Mouse (Mus musculus): ENCODE results near the gene Tmem128. TPM values are rescaled to one million over a fixed set of nuclear protein-coding genes. Genes with fewer than 3 reads are reported as not detected.

Tmem128 gene
- polyA plus RNA-seq, 1 experiment from 2014 or later = 78.4 TPM

- Histone ChIP-seq H3K27ac (ENCODE audit: low read length) (no peak overlapping the region), H3K4me3 (ENCODE audit: low read depth, low read length) (no peak overlapping the region), H3K9me3 (ENCODE audit: control insufficient read depth, low read depth, low read length) (no peaks in the 10 kb centered on the region), H3K9ac (replicated peaks; ENCODE audit: low read depth, low read length) (no peak overlapping the region), H3K4me2 (replicated peaks; ENCODE audit: low read depth, low read length) (no peak overlapping the region), H3K27me3 (ENCODE audit: control insufficient read depth, insufficient read depth, low read length) (peaks cover 17% of the 10 kb centered on the region; the same call in 1 of the 2 replicates), H3K36me3 (ENCODE audit: control insufficient read depth, insufficient read depth, low read length) (peaks cover 25% of the 10 kb centered on the region), H3K4me1 (ENCODE audit: control insufficient read depth, insufficient read depth, low read length) (no peaks in the 10 kb centered on the region)
- ATAC-seq (ENCODE audit: insufficient number of reproducible peaks, insufficient read depth, low FRiP score, low read depth) = no peak
- WGBS = 89% methylated on average over 3 of the region's 3 CpGs
These were observed 11.0 kb downstream of the Tmem128 start for GRCm38 (mm10) chr5:38270942-38271341.

DNA sequence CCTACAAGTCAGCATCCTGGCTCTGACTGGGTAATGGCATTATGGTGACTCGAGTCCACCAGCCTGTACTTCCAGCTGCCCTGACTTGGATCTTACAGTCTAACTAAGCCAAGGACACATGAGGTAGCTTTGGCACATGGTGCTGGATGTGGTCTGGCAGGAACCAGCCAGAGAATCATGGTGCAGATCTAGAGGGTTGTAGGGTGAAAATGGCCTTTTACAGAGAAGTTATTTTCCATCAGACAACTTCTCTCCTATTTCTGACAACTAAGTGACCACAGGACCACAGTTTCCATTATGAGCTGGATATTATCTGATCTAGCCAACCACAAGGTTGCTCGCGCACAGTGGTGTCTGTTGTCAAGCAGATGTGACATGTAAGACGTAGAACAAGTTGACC, 13.8 kb downstream of the Tmem128 start:
- Histone ChIP-seq H3K27me3 (ENCODE audit: control insufficient read depth, insufficient read depth, low read length) (peaks cover 38% of the 10 kb centered on the region), H3K9me3 (ENCODE audit: control insufficient read depth, low read depth, low read length) (no peaks in the 10 kb centered on the region), H3K9ac (replicated peaks; ENCODE audit: low read depth, low read length) (no peak overlapping the region), H3K27ac (ENCODE audit: low read length) (no peak overlapping the region), H3K4me2 (replicated peaks; ENCODE audit: low read depth, low read length) (no peak overlapping the region), H3K4me3 (ENCODE audit: low read depth, low read length) (no peak overlapping the region), H3K4me1 (ENCODE audit: control insufficient read depth, insufficient read depth, low read length) (peaks cover 11% of the 10 kb centered on the region; the same call in 1 of the 2 replicates), H3K36me3 (ENCODE audit: control insufficient read depth, insufficient read depth, low read length) (peaks cover 7% of the 10 kb centered on the region)
- no peak for ATAC-seq (ENCODE audit: insufficient number of reproducible peaks, insufficient read depth, low FRiP score, low read depth)
- 87% methylated on average over 4 of the region's 4 CpGs for WGBS

GRCm38 (mm10) chr5:38275771-38276170, 15.8 kb downstream of the Tmem128 start, which contains the start of gene Otop1:
Otop1 (plus strand) TSS chr5:38275972.
- H3K36me3 ChIP-seq (ENCODE audit: control insufficient read depth, insufficient read depth, low read length) = no peaks in the 10 kb centered on the region; the same call in 1 of the 2 replicates
- 14% methylated on average over 4 of the region's 4 CpGs for WGBS
- peaks cover 40% of the 10 kb centered on the region for H3K27me3 ChIP-seq (ENCODE audit: control insufficient read depth, insufficient read depth, low read length)
- no peak within 1 kb of the TSS; the same call in 1 of the 2 replicates for H3K4me3 ChIP-seq (ENCODE audit: low read depth, low read length)
- no peaks in the 10 kb centered on the region for H3K9me3 ChIP-seq (ENCODE audit: control insufficient read depth, low read depth, low read length)
- no peak within 1 kb of the TSS for H3K27ac ChIP-seq (ENCODE audit: low read length)
- no peak within 1 kb of the TSS for H3K9ac ChIP-seq (replicated peaks; ENCODE audit: low read depth, low read length)
- H3K4me2 ChIP-seq (replicated peaks; ENCODE audit: low read depth, low read length) = peak within 1 kb of the TSS; percentile 37; the same call in 1 of the 2 replicates
- ATAC-seq (ENCODE audit: insufficient number of reproducible peaks, insufficient read depth, low FRiP score, low read depth) = no peak
- peaks cover 11% of the 10 kb centered on the region; the same call in 1 of the 2 replicates for H3K4me1 ChIP-seq (ENCODE audit: control insufficient read depth, insufficient read depth, low read length)

DNA sequence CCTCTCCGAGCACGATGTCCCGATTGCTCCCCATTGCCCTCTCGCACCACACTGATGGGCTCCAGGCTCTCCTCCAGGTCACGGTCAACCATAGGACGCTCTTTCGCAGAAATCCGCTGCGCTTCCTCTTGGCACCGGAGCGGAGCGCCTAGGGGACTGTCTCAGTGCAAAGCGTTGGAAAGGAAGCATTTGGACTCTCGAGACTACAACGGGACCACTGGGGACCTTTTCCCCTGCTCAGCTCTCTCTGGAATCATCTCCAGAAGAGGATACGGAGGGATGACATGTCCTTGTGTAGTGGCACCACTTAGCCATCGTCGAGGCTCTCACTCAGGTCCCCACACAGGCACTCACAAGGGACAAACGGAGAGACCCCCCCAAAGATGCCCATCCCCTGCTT, 16.5 kb downstream of the Tmem128 start:
- Histone ChIP-seq H3K27ac (ENCODE audit: low read length) (no peak overlapping the region), H3K9me3 (ENCODE audit: control insufficient read depth, low read depth, low read length) (no peaks in the 10 kb centered on the region), H3K4me1 (ENCODE audit: control insufficient read depth, insufficient read depth, low read length) (peaks cover 11% of the 10 kb centered on the region; the same call in 1 of the 2 replicates), H3K4me3 (ENCODE audit: low read depth, low read length) (no peak overlapping the region; the same call in 1 of the 2 replicates), H3K36me3 (ENCODE audit: control insufficient read depth, insufficient read depth, low read length) (no peaks in the 10 kb centered on the region), H3K27me3 (ENCODE audit: control insufficient read depth, insufficient read depth, low read length) (peaks cover 40% of the 10 kb centered on the region), H3K4me2 (replicated peaks; ENCODE audit: low read depth, low read length) (no peak overlapping the region), H3K9ac (replicated peaks; ENCODE audit: low read depth, low read length) (no peak overlapping the region)
- ATAC-seq (ENCODE audit: insufficient number of reproducible peaks, insufficient read depth, low FRiP score, low read depth) = no peak
- 2% methylated on average over 19 of the region's 19 CpGs for WGBS

DNA sequence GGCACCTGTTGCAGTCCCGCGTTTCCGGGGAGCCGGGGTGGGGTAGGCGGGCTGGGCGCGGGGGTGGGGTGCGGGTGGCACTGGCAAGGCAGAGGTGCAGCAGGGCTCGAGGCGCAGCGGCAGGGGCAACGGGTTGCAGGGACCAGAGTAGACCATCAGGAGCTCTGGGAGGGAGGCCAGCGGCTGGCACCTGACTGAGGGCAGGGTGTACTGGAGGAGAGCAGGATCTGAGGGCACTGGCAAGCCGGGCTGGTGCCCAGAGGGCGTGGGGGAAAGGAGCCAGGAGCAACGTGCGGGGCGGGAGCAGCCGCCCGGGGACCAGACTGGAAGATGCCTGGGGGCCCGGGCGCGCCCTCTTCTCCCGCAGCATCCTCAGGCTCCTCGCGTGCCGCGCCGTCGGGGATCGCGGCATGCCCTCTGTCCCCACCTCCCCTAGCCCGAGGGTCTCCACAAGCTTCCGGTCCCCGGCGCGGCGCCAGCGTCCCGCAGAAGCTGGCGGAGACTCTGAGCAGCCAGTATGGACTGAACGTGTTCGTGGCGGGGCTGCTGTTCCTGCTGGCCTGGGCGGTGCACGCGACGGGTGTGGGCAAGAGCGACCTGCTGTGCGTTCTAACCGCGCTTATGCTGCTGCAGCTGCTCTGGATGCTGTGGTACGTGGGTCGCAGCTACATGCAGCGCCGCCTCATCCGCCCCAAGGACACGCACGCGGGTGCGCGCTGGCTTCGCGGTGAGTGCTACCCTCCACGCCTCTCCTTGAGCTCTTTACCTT, 17.3 kb downstream of the Tmem128 start:
- 1% methylated on average over 64 of the region's 65 CpGs for WGBS
- Histone ChIP-seq H3K4me3 (ENCODE audit: low read depth, low read length) (peak overlapping the region; percentile 19), H3K4me1 (ENCODE audit: control insufficient read depth, insufficient read depth, low read length) (peaks cover 11% of the 10 kb centered on the region; the same call in 1 of the 2 replicates), H3K9me3 (ENCODE audit: control insufficient read depth, low read depth, low read length) (no peaks in the 10 kb centered on the region), H3K36me3 (ENCODE audit: control insufficient read depth, insufficient read depth, low read length) (no peaks in the 10 kb centered on the region), H3K27me3 (ENCODE audit: control insufficient read depth, insufficient read depth, low read length) (peaks cover 40% of the 10 kb centered on the region), H3K4me2 (replicated peaks; ENCODE audit: low read depth, low read length) (peak overlapping the region; percentile 37), H3K9ac (replicated peaks; ENCODE audit: low read depth, low read length) (no peak overlapping the region), H3K27ac (ENCODE audit: low read length) (no peak overlapping the region)
- ATAC-seq (ENCODE audit: insufficient number of reproducible peaks, insufficient read depth, low FRiP score, low read depth) = no peak

GRCm38 (mm10) chr5:38277936-38278600, 18.1 kb downstream of the Tmem128 start:
- H3K27me3 ChIP-seq (ENCODE audit: control insufficient read depth, insufficient read depth, low read length) = peaks cover 40% of the 10 kb centered on the region
- no peak overlapping the region for H3K27ac ChIP-seq (ENCODE audit: low read length)
- H3K9me3 ChIP-seq (ENCODE audit: control insufficient read depth, low read depth, low read length) = no peaks in the 10 kb centered on the region
- no peak for ATAC-seq (ENCODE audit: insufficient number of reproducible peaks, insufficient read depth, low FRiP score, low read depth)
- 15% methylated on average over 12 of the region's 12 CpGs for WGBS
- peak overlapping the region; percentile 37; the same call in 1 of the 2 replicates for H3K4me2 ChIP-seq (replicated peaks; ENCODE audit: low read depth, low read length)
- H3K9ac ChIP-seq (replicated peaks; ENCODE audit: low read depth, low read length) = no peak overlapping the region
- H3K4me3 ChIP-seq (ENCODE audit: low read depth, low read length) = no peak overlapping the region
- no peaks in the 10 kb centered on the region for H3K36me3 ChIP-seq (ENCODE audit: control insufficient read depth, insufficient read depth, low read length)
- peaks cover 11% of the 10 kb centered on the region; the same call in 1 of the 2 replicates for H3K4me1 ChIP-seq (ENCODE audit: control insufficient read depth, insufficient read depth, low read length)

GRCm38 (mm10) chr5:38280075-38280474, 20.1 kb downstream of the Tmem128 start:
- Histone ChIP-seq H3K27me3 (ENCODE audit: control insufficient read depth, insufficient read depth, low read length) (peaks cover 32% of the 10 kb centered on the region), H3K9me3 (ENCODE audit: control insufficient read depth, low read depth, low read length) (no peaks in the 10 kb centered on the region), H3K4me3 (ENCODE audit: low read depth, low read length) (no peak overlapping the region), H3K9ac (replicated peaks; ENCODE audit: low read depth, low read length) (no peak overlapping the region), H3K4me1 (ENCODE audit: control insufficient read depth, insufficient read depth, low read length) (peaks cover 11% of the 10 kb centered on the region; the same call in 1 of the 2 replicates), H3K36me3 (ENCODE audit: control insufficient read depth, insufficient read depth, low read length) (no peaks in the 10 kb centered on the region), H3K4me2 (replicated peaks; ENCODE audit: low read depth, low read length) (no peak overlapping the region), H3K27ac (ENCODE audit: low read length) (no peak overlapping the region)
- no peak for ATAC-seq (ENCODE audit: insufficient number of reproducible peaks, insufficient read depth, low FRiP score, low read depth)
- WGBS = 50% methylated on average over 1 of the region's 1 CpGs

- no peak overlapping the region for H3K4me2 ChIP-seq (replicated peaks; ENCODE audit: low read depth, low read length)
- no peaks in the 10 kb centered on the region for H3K9me3 ChIP-seq (ENCODE audit: control insufficient read depth, low read depth, low read length)
- no peak overlapping the region for H3K27ac ChIP-seq (ENCODE audit: low read length)
- no peak overlapping the region for H3K9ac ChIP-seq (replicated peaks; ENCODE audit: low read depth, low read length)
- no peak overlapping the region for H3K4me3 ChIP-seq (ENCODE audit: low read depth, low read length)
- ATAC-seq (ENCODE audit: insufficient number of reproducible peaks, insufficient read depth, low FRiP score, low read depth) = no peak
- WGBS = 72% methylated on average over 9 of the region's 9 CpGs
- H3K27me3 ChIP-seq (ENCODE audit: control insufficient read depth, insufficient read depth, low read length) = no peaks in the 10 kb centered on the region
- no peaks in the 10 kb centered on the region for H3K4me1 ChIP-seq (ENCODE audit: control insufficient read depth, insufficient read depth, low read length)
- no peaks in the 10 kb centered on the region for H3K36me3 ChIP-seq (ENCODE audit: control insufficient read depth, insufficient read depth, low read length)
These were observed 25.7 kb downstream of the Tmem128 start for GRCm38 (mm10) chr5:38285724-38286123.

Data from stomach, embryonic 14.5 days (tissue).